Mouse (Mus musculus): ENCODE data around the gene Aen.

The Aen gene

GRCm38 (mm10) chr7:78958499-78959073, 62.9 kb downstream of the Aen start:
- no peak overlapping the region for H3K4me3 ChIP-seq (replicated peaks; ENCODE audit: low read length)
- H3K36me3 ChIP-seq (ENCODE audit: insufficient read depth, low read length), result no peaks in the 10 kb centered on the region
- no peaks in the 10 kb centered on the region for H3K9me3 ChIP-seq (ENCODE audit: low read length)
- H3K27me3 ChIP-seq (ENCODE audit: insufficient read depth, low read length), result peaks cover 4% of the 10 kb centered on the region; the same call in 1 of the 2 replicates
- no peak for TF ChIP-seq POU5F1 (IDR thresholded peaks at IDR 0.05; ENCODE audit: borderline replicate concordance, low read length)
- TF ChIP-seq NANOG (IDR thresholded peaks at IDR 0.05; ENCODE audit: borderline replicate concordance, low read length), result no peak
- no peak for TF ChIP-seq CTCF (conservative IDR thresholded peaks at IDR 0.05; ENCODE audit: low read length)
- H3K4me1 ChIP-seq (replicated peaks; ENCODE audit: low read depth, low read length), result peaks cover 9% of the 10 kb centered on the region

Data from E14TG2a.4 (cell line).